In genomic region chr7:46033870-46034337, GRCm38 (mm10) we compare ENCODE assay signal across 9 mouse cellular contexts. TPM values are rescaled to one million over a fixed set of nuclear protein-coding genes. Genes with fewer than 3 reads are reported as not detected.
DNase-seq lines count a peak whose midpoint lies in the region; ATAC-seq lines count a peak whose summit lies in the region.
"Had no signal": no experiment of that assay in that cellular context is flagged by ENCODE, and none has a peak within 500 bp of the region (broad histone marks: within the 10 kb centered on the region; RNA-seq: fewer than 3 reads in every experiment).

No protein-coding gene starts in this region.

- DNase-seq in heart, adult 18-20 months, result no peak
- peak; percentile 13 for DNase-seq in MEL-GATA-1-ER (ENCODE audit: extremely low read depth, low read depth)
- DNase-seq in hindbrain, embryonic 11.5 days (ENCODE audit: low spot score), result no peak
- no peak for DNase-seq in adrenal gland, postnatal 25 days
- no peak for DNase-seq in embryo, embryonic 9.5 days (ENCODE audit: extremely low spot score)
- DNase-seq in adrenal gland, postnatal 10 days, result no peak

- H3K4me2 ChIP-seq in heart, embryonic 16.5 days (ENCODE audit: low read depth, low read length), result peak overlapping the region; percentile 65
- H3K4me2 ChIP-seq in hindbrain, embryonic 11.5 days (replicated peaks; ENCODE audit: low read depth, low read length), result peak overlapping the region; percentile 77
- peak overlapping the region; percentile 88 for H3K4me2 ChIP-seq in midbrain, embryonic 12.5 days (replicated peaks)

- peaks cover 9% of the 10 kb centered on the region for H3K4me1 ChIP-seq in heart, embryonic 16.5 days (ENCODE audit: control insufficient read depth, insufficient read depth, low read length)
- no peaks in the 10 kb centered on the region for H3K4me1 ChIP-seq in hindbrain, embryonic 11.5 days (replicated peaks; ENCODE audit: control insufficient read depth, insufficient read depth, low read length)
- peaks cover 19% of the 10 kb centered on the region for H3K4me1 ChIP-seq in midbrain, embryonic 12.5 days

- no peak overlapping the region for H3K27ac ChIP-seq in heart, embryonic 16.5 days (ENCODE audit: low read length)
- no peak overlapping the region; the same call in 1 of the 2 replicates for H3K27ac ChIP-seq in hindbrain, embryonic 11.5 days (ENCODE audit: low read depth, low read length)
- peak overlapping the region; percentile 56; the same call in 1 of the 2 replicates for H3K27ac ChIP-seq in midbrain, embryonic 12.5 days (replicated peaks)

- ATAC-seq in heart, embryonic 16.5 days (replicated peaks; ENCODE audit: extremely low read depth, insufficient read depth, low FRiP score), result no peak; the same call in 1 of the 2 replicates
- ATAC-seq in hindbrain, embryonic 11.5 days (ENCODE audit: low FRiP score), result peak; percentile 81; the same call in 1 of the 2 replicates
- peak; percentile 65 for ATAC-seq in midbrain, embryonic 12.5 days (ENCODE audit: low FRiP score, low read depth)

- no peaks in the 10 kb centered on the region for H3K9me3 ChIP-seq in heart, embryonic 16.5 days (replicated peaks; ENCODE audit: control insufficient read depth, low read length)
- H3K9me3 ChIP-seq in hindbrain, embryonic 11.5 days (ENCODE audit: control insufficient read depth, low read length), result no peaks in the 10 kb centered on the region
- no peaks in the 10 kb centered on the region for H3K9me3 ChIP-seq in midbrain, embryonic 12.5 days

- peak overlapping the region; percentile 80 for H3K4me3 ChIP-seq in heart, embryonic 16.5 days (ENCODE audit: low read length)
- H3K4me3 ChIP-seq in hindbrain, embryonic 11.5 days (ENCODE audit: low read depth, low read length), result peak overlapping the region; percentile 88
- H3K4me3 ChIP-seq in midbrain, embryonic 12.5 days, result peak overlapping the region; percentile 93

- WGBS in heart, embryonic 16.5 days, result under 1% methylated on average over 35 of the region's 35 CpGs
- WGBS in hindbrain, embryonic 11.5 days, result under 1% methylated on average over 35 of the region's 35 CpGs
- 0% methylated on average over 35 of the region's 35 CpGs for WGBS in midbrain, embryonic 12.5 days

- peak overlapping the region; percentile 83 for H3K9ac ChIP-seq in heart, embryonic 16.5 days (ENCODE audit: low read length)
- H3K9ac ChIP-seq in hindbrain, embryonic 11.5 days (ENCODE audit: low read depth, low read length), result peak overlapping the region; percentile 83
- H3K9ac ChIP-seq in midbrain, embryonic 12.5 days (replicated peaks), result peak overlapping the region; percentile 89

- no peaks in the 10 kb centered on the region for H3K27me3 ChIP-seq in heart, embryonic 16.5 days (ENCODE audit: control insufficient read depth, insufficient read depth, low read length)
- H3K27me3 ChIP-seq in hindbrain, embryonic 11.5 days (ENCODE audit: control insufficient read depth, insufficient read depth, low read length), result no peaks in the 10 kb centered on the region
- peaks cover 10% of the 10 kb centered on the region for H3K27me3 ChIP-seq in midbrain, embryonic 12.5 days

- H3K36me3 ChIP-seq in heart, embryonic 16.5 days (ENCODE audit: control insufficient read depth, insufficient read depth), result peaks cover 7% of the 10 kb centered on the region; the same call in 1 of the 2 replicates
- no peaks in the 10 kb centered on the region for H3K36me3 ChIP-seq in hindbrain, embryonic 11.5 days (ENCODE audit: control insufficient read depth, insufficient read depth, low read length)
- peaks cover 18% of the 10 kb centered on the region; the same call in 1 of the 2 replicates for H3K36me3 ChIP-seq in midbrain, embryonic 12.5 days

RNA-seq across cellular contexts. Expression of gene Nomo1, which starts 0.4 kb away (rescaled TPM):
- polyA plus RNA-seq in heart, embryonic 16.5 days (2015; fragmentation: Nextera tagmentation; extraction: Ambion mirVana), result 35.9 and 36.2 TPM in 2 replicates
- 10 to 100 TPM; 88.0 to 95.9 TPM for total RNA-seq in heart, adult 18-20 months (2021)
- 13.8 and 14.9 TPM in 2 replicates for polyA plus RNA-seq in hindbrain, embryonic 11.5 days (2014; fragmentation: Nextera tagmentation; extraction: Ambion mirVana)
- 30.2 and 35.8 TPM in 2 replicates for polyA plus RNA-seq in midbrain, embryonic 12.5 days (2016; fragmentation: Nextera tagmentation; extraction: Ambion mirVana)
- total RNA-seq in adrenal gland, postnatal 25 days (2021), result 60.0 and 64.7 TPM in 2 replicates
- total RNA-seq in adrenal gland, postnatal 10 days (2021), result 10 to 100 TPM; 50.4 to 50.6 TPM

RNA-seq across cellular contexts. Expression of gene Abcc6, which starts 3.8 kb away (rescaled TPM):
- 0.11 and 0.12 TPM in 2 replicates for polyA plus RNA-seq in heart, embryonic 16.5 days (2015; fragmentation: Nextera tagmentation; extraction: Ambion mirVana)
- not detected for total RNA-seq in heart, adult 18-20 months (2021)
- 0.11 and 0.38 TPM in 2 replicates for polyA plus RNA-seq in hindbrain, embryonic 11.5 days (2014; fragmentation: Nextera tagmentation; extraction: Ambion mirVana)
- 0.58 and 0.59 TPM in 2 replicates for polyA plus RNA-seq in midbrain, embryonic 12.5 days (2016; fragmentation: Nextera tagmentation; extraction: Ambion mirVana)
- 0.15 and 1.9 TPM in 2 replicates for total RNA-seq in adrenal gland, postnatal 25 days (2021)
- 10 to 100 TPM in 1 of 2 experiments, 1 to 10 TPM in 1; 8.2 to 13.6 TPM for total RNA-seq in adrenal gland, postnatal 10 days (2021)
- total RNA-seq: neutrophil, adult 5-6 weeks had no signal
